Mouse (Mus musculus) monocyte, adult 5-6 weeks (primary cell): Measurements from ENCODE around the gene Cers4. TPM values are rescaled to one million over a fixed set of nuclear protein-coding genes. Genes with fewer than 3 reads are reported as not detected.

Experiments used
- ATAC-seq: fragments of 153-309, 156-312 bp; replicated peaks from 2 replicates; pipeline ENCODE4 v1.8.0; 2017; ENCODE audit warnings: mild to moderate bottlenecking; ENCODE audit not compliant: low TSS enrichment, insufficient number of reproducible peaks, severe bottlenecking, poor library complexity, low FRiP score
- total RNA-seq: library from RNA; stranded (forward); fragments of 200-1000, 200-491, 200-594 nt; gene quantifications from 3 replicates; pipeline ENCODE4 v1.2.3, GENCODE M21; 2017

The Cers4 gene
- total RNA-seq: 7.1 to 13.9 TPM (median 10.2 TPM) in 3 replicates

- ATAC-seq: peak; percentile 88
Observed at GRCm38 (mm10) chr8:4492851-4493685, at the start of gene Cers4. Gene Cers4, plus strand, starts transcription at chr8:4493026.

DNA sequence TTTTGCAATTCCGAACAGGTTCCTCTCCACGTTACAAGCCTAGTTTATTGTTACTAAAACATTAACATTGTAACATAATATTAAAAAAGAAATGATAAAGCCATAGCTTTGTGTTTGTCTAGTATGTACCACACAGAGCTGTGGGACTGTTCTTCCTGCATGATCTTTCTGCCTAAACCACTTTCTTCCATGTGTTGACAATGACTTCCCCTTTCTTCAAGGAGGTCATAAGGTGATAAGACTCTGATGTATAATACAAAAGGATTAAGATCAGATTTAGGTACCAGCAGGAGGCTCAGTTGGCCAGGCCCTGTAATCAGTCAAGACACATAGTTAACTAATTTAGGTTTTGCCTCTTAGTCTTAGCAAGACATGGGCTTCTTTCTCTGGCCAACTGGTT, 34.7 kb upstream of the Cers4 start:
- no peak for ATAC-seq

- ATAC-seq: no peak
Observed at GRCm38 (mm10) chr8:4463061-4463460, 29.8 kb upstream of the Cers4 start.

DNA sequence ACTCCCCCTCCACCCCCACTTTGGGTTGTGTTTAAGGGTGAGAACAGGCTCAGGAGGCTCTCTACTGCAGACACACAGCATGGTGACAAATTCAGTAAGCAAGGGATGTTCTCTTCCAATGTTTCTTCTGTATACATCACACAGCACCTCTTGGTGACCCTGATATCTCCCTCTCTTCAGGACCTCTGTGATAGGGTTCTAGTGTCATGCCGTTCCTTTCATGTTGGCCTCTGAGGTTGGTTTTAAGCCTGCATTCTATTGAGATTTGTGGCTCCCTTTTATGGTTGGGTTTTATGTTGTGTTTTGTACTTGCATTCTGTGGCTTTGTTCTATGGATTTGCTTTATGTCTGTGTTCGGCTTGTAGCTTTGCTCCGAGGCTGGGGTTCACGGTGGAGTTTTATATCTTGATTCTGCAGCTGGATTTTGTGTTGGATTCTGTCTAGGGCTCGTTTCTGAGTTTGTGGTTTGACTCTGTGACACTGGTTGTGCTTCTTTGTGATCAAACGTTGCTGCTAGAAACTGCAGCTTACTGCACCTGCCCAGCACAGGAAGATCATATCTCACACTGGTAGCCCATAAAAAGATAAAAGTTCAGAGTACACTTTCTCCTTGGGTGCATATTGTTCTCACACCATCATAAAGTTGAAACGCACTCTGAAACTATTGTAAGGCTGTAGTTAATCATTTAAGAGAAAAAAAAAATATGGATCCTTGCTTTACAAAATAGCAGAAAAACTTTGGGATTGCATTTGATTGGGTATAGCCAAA, 18.2 kb upstream of the Cers4 start:
- ATAC-seq: no peak

DNA sequence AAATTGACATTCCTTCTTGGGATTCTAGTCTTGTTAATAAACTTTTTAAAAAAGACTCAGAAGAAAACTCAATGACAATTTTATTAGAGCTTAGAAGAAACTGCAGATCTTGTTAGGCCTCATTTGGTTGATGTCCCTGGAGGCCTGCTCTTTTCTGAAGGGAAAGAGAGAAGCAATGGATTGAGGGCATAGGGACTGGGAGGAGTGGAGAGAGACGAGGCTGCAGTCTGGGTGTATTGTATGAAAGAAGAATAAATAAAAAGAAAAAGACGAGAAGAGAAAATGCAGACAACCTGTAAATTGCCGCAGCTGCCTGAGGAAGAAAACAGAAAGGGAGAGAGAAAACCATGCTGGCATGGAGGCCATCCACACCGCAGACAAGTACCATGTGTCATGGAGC, 11.7 kb upstream of the Cers4 start:
- no peak for ATAC-seq

DNA sequence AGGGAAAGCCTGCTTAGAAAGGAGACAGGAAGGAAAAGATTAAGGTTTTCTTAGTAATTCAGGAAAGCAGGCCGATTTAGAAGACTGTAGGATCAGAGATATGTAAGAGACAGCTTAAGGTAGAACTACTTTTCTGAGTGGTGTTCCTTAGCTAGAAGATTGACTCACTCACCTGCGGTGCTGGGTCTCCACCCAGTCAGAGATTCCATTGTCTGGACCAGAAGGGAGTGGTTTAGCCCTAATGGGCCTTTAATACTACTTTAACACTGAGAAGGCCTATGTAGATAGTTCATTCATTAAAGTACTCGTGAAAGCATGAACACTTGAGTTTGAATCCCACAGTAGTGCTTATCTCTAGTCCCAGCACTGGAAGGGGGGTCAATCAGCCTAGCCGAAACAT, 11.2 kb upstream of the Cers4 start:
- no peak for ATAC-seq

DNA sequence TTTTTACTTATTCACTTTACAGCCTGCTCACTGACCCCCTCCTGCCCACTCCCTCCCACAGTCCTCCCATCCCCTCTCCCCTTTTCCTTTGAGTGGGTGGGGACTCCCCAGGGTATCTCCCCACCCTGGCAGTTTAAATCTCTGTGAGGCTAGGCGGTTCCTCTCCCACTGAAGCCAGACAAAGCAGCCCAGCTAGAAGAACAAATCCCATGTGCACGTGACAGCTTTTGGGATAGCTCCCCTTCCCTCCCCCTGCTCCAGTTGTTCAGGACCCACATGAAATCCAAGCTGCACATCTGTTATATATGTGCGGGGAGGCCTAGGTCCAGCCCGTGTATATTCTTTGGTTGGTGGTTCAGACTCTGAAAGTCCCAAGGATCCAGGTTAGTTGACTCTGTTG, 10.3 kb upstream of the Cers4 start:
- no peak for ATAC-seq

GRCm38 (mm10) chr8:4483330-4483729, 9.5 kb upstream of the Cers4 start:
- ATAC-seq: no peak

- no peak; the same call in 1 of the 2 replicates for ATAC-seq
Observed at GRCm38 (mm10) chr8:4493686-4494440, 1.0 kb downstream of the Cers4 start.

- no peak for ATAC-seq
Observed at GRCm38 (mm10) chr8:4495976-4496375, 3.1 kb downstream of the Cers4 start.

DNA sequence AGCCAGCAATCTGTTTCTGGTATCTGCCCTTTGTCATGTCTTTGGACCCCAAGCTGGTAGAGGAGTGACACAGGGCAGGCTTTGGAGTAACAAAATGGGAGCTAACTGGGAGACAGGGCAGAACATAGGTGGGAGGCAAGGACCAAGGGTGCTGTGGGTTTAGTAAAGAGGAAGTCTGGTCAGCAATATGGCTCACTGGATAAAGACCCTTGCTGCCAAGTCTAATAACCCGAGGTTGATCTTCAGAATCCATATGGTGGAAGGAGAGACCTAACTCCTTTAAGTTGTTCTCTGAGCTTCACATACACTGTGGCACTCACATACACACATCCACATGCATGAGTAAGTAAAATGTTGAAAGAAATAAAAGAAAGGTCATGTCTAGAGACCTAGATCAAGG, 4.8 kb downstream of the Cers4 start:
- no peak for ATAC-seq

GRCm38 (mm10) chr8:4505364-4505763, 12.5 kb downstream of the Cers4 start:
- ATAC-seq: no peak

DNA sequence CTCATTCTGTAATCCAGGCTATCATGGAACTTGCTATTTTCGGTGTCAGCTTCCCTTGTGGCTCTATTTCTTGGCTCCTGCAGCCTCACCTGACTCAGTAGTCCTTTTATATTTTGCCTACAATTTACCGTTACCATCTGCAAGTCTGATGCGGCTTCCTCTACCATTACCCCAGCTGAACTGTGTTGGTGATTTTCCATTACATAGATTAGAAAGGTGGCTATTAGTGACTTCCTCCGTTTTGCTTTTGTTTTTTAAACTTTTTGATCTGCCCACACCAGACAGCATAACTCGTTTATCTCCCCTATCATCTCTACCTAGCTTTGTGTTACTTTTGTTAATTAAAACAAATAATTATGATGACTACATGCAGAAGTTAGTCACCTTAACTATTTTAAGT, 14.7 kb downstream of the Cers4 start:
- no peak for ATAC-seq

GRCm38 (mm10) chr8:4510824-4511223, 18.0 kb downstream of the Cers4 start:
- ATAC-seq: no peak

- ATAC-seq: no peak
Observed at GRCm38 (mm10) chr8:4511429-4512115, 18.7 kb downstream of the Cers4 start.

- ATAC-seq: no peak
Observed at GRCm38 (mm10) chr8:4512116-4512495, 19.3 kb downstream of the Cers4 start.

DNA sequence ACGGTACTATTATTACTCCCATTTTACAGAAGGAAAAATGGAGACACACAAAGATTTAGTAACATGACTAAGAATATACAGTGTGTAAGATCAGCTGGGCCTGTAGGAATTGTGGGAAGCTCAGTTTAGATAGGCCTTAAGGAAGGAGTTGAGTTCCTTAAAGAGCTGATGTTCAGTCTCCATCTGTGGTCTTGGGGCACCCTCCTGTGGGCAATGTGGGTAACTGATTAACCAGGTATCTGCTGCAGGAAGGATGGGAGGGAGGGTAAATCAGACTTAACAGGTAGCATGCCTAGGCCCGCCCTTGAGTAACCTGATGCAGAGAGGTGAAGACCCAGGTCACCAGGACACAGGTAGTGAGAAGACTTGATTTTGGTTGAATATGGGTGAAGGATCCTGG, 23.3 kb downstream of the Cers4 start:
- ATAC-seq: no peak

GRCm38 (mm10) chr8:4521472-4521871, 28.6 kb downstream of the Cers4 start:
- ATAC-seq: no peak

DNA sequence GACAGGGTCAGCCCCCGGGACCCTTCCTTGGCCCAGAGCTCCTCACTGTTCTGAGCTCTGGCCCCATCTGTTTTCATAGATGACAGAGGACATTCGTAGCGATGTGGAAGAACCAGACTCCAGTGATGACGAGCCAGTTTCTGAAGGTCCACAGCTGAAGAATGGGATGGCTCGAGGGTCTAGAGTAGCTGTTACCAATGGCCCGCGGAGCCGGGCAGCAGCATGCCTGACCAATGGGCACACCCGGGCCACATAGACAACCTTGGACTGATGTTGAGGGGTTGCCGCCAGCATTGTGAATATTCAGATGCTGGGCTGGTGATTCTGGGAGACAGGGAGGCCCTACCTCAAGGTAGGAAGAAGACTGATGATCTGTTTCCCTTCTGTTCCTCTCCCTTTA, 30.7 kb downstream of the Cers4 start:
- ATAC-seq: no peak
